Mouse (Mus musculus): ENCODE data around the gene Kcnip4. TPM values are rescaled to one million over a fixed set of nuclear protein-coding genes. Genes with fewer than 3 reads are reported as not detected.
A peak's percentile ranks its signal among the peaks of the same experiment; 100 is the strongest.

Gene Kcnip4
- polyA plus RNA-seq, 1 experiment from 2014 or later: 1.2 TPM

- Histone ChIP-seq H3K4me3 (no peak overlapping the region), H3K9me3 (replicated peaks) (no peaks in the 10 kb centered on the region), H3K4me1 (no peaks in the 10 kb centered on the region), H3K27me3 (ENCODE audit: low read depth, poor library complexity, severe bottlenecking) (no peaks in the 10 kb centered on the region), H3K27ac (no peak overlapping the region), H3K36me3 (no peaks in the 10 kb centered on the region)
- 82% methylated on average over 2 of the region's 2 CpGs for WGBS
- no peak for DNase-seq (ENCODE audit: low spot score)
Observed at GRCm38 (mm10) chr5:49094945-49095344, 429.8 kb downstream of the Kcnip4 start.

GRCm38 (mm10) chr5:49094306-49094705 lies 430.4 kb downstream of the Kcnip4 start:
- Histone ChIP-seq H3K4me3 (no peak overlapping the region), H3K27ac (no peak overlapping the region), H3K9me3 (replicated peaks) (no peaks in the 10 kb centered on the region), H3K36me3 (no peaks in the 10 kb centered on the region), H3K4me1 (no peaks in the 10 kb centered on the region), H3K27me3 (ENCODE audit: low read depth, poor library complexity, severe bottlenecking) (no peaks in the 10 kb centered on the region)
- WGBS: 78% methylated on average over 3 of the region's 3 CpGs
- DNase-seq (ENCODE audit: low spot score): no peak

- Histone ChIP-seq H3K27me3 (ENCODE audit: low read depth, poor library complexity, severe bottlenecking) (no peaks in the 10 kb centered on the region), H3K9me3 (replicated peaks) (no peaks in the 10 kb centered on the region), H3K4me3 (no peak overlapping the region), H3K4me1 (no peaks in the 10 kb centered on the region), H3K36me3 (no peaks in the 10 kb centered on the region), H3K27ac (no peak overlapping the region)
- 19% methylated on average over 6 of the region's 6 CpGs for WGBS
- peak; percentile 88 for DNase-seq (ENCODE audit: low spot score)
Observed at GRCm38 (mm10) chr5:49090122-49090680, 434.5 kb downstream of the Kcnip4 start.

- H3K9me3 ChIP-seq (replicated peaks): no peaks in the 10 kb centered on the region
- DNase-seq (ENCODE audit: low spot score): no peak
- no peaks in the 10 kb centered on the region for H3K36me3 ChIP-seq
- WGBS: 38% methylated on average over 1 of the region's 1 CpGs
- no peaks in the 10 kb centered on the region for H3K4me1 ChIP-seq
- no peaks in the 10 kb centered on the region for H3K27me3 ChIP-seq (ENCODE audit: low read depth, poor library complexity, severe bottlenecking)
- H3K4me3 ChIP-seq: no peak overlapping the region
- no peak overlapping the region for H3K27ac ChIP-seq
Observed at GRCm38 (mm10) chr5:49065646-49066045, 459.1 kb downstream of the Kcnip4 start.

GRCm38 (mm10) chr5:49058926-49059325 lies 465.8 kb downstream of the Kcnip4 start:
- Histone ChIP-seq H3K36me3 (no peaks in the 10 kb centered on the region), H3K9me3 (replicated peaks) (no peaks in the 10 kb centered on the region), H3K27me3 (ENCODE audit: low read depth, poor library complexity, severe bottlenecking) (no peaks in the 10 kb centered on the region), H3K4me3 (no peak overlapping the region), H3K27ac (no peak overlapping the region), H3K4me1 (no peaks in the 10 kb centered on the region)
- DNase-seq (ENCODE audit: low spot score): no peak

- no peak for DNase-seq (ENCODE audit: low spot score)
- Histone ChIP-seq H3K36me3 (no peaks in the 10 kb centered on the region), H3K4me1 (no peaks in the 10 kb centered on the region), H3K27me3 (ENCODE audit: low read depth, poor library complexity, severe bottlenecking) (no peaks in the 10 kb centered on the region), H3K27ac (no peak overlapping the region), H3K9me3 (replicated peaks) (no peaks in the 10 kb centered on the region), H3K4me3 (no peak overlapping the region)
- WGBS: 86% methylated on average over 4 of the region's 4 CpGs
Observed at GRCm38 (mm10) chr5:49057636-49058340, 466.9 kb downstream of the Kcnip4 start.

GRCm38 (mm10) chr5:49047960-49048359 lies 476.7 kb downstream of the Kcnip4 start:
- Histone ChIP-seq H3K9me3 (replicated peaks) (no peaks in the 10 kb centered on the region), H3K4me3 (no peak overlapping the region), H3K27ac (no peak overlapping the region), H3K36me3 (no peaks in the 10 kb centered on the region), H3K4me1 (no peaks in the 10 kb centered on the region), H3K27me3 (ENCODE audit: low read depth, poor library complexity, severe bottlenecking) (no peaks in the 10 kb centered on the region)
- DNase-seq (ENCODE audit: low spot score): no peak
- 90% methylated on average over 1 of the region's 1 CpGs for WGBS

- 81% methylated on average over 6 of the region's 6 CpGs for WGBS
- no peaks in the 10 kb centered on the region for H3K4me1 ChIP-seq
- no peak for DNase-seq (ENCODE audit: low spot score)
- no peaks in the 10 kb centered on the region for H3K36me3 ChIP-seq
- H3K9me3 ChIP-seq (replicated peaks): no peaks in the 10 kb centered on the region
- no peak overlapping the region for H3K4me3 ChIP-seq
- H3K27ac ChIP-seq: no peak overlapping the region
- H3K27me3 ChIP-seq (ENCODE audit: low read depth, poor library complexity, severe bottlenecking): no peaks in the 10 kb centered on the region
Observed at GRCm38 (mm10) chr5:49041259-49041845, 483.4 kb downstream of the Kcnip4 start.

DNA sequence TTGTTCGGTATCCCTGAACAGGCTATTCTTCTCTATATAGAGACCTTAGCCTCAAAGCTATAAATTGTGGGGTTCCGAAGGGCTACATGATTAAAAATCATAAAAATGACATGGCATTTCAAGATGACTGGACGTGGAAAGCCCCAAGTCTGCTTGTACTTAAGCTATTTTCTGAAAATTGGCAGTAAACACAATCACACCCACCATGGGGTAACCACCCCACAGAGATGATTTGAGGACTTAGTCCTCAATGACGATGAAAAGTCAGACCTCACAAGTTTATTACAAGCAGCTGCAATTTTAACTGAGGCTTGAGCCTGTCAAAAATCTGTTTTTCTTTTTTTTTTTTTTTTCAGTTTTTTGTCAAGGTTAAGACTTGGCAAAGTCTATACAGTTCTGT lies 527.3 kb downstream of the Kcnip4 start:
- peak; percentile 29 for DNase-seq (ENCODE audit: low spot score)
- H3K36me3 ChIP-seq: no peaks in the 10 kb centered on the region
- WGBS: 43% methylated on average over 4 of the region's 4 CpGs
- no peaks in the 10 kb centered on the region for H3K27me3 ChIP-seq (ENCODE audit: low read depth, poor library complexity, severe bottlenecking)
- no peaks in the 10 kb centered on the region for H3K9me3 ChIP-seq (replicated peaks)
- peaks cover 11% of the 10 kb centered on the region for H3K4me1 ChIP-seq
- no peak overlapping the region for H3K27ac ChIP-seq
- H3K4me3 ChIP-seq: no peak overlapping the region

DNA sequence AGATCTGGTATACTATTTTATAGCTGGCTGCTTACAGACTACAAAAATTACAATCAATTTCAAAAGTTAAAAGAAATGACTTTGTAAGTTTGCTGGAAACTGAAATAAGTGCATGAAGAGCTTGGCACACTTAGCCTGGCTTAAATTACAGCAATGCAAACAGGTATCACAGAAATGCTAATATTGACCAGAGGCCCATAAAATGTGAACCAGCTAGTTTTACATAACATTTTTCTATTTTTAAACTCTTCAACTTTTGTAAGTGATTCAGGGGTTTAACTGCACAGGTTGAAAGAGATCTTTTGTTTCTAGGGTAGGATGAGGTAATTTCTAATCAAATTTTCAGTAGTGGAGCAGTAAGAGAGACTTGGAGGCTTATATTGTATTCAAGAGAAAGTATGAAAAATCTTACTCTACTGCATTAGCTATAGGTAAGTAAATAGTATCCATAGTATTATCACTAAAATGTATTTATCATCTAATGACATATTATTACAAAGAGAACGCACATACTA lies 535.5 kb downstream of the Kcnip4 start:
- no peak overlapping the region for H3K4me3 ChIP-seq
- no peaks in the 10 kb centered on the region for H3K9me3 ChIP-seq (replicated peaks)
- H3K27me3 ChIP-seq (ENCODE audit: low read depth, poor library complexity, severe bottlenecking): no peaks in the 10 kb centered on the region
- H3K36me3 ChIP-seq: no peaks in the 10 kb centered on the region
- H3K4me1 ChIP-seq: no peaks in the 10 kb centered on the region
- no peak for DNase-seq (ENCODE audit: low spot score)
- 91% methylated on average over 1 of the region's 1 CpGs for WGBS
- no peak overlapping the region for H3K27ac ChIP-seq

DNA sequence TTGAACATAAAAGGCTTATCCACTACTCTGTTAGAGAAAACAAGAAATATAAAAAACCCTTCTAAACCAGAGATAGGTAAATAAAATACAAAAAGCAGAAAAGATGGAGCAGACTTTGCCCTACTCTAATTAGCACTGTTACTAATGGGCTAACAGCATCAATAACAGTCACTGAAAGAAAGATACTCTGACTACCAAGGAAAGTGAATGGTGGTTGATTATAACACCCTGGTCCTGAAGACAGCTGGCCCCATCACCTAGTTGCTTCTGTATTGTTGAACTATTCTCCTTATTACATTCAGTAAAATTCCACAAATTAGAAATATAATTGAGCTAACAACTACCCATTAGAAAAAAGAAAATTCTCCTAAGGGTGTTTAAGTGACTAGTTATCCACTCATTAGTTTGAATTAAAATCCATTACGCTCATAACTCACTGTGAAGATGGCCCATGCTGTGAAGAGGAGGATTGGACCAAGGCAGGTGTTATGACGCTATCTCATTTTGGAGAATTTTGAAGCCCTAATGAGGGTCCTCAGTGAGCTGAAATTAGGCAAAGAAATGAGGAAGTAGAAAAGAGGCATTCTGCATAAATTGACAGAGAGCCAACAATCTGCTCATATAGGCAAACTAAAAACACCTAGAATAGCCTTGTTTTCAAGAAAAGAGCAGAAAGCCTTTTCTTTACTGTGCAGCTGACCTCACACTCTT lies 582.2 kb downstream of the Kcnip4 start:
- DNase-seq (ENCODE audit: low spot score): no peak
- H3K27me3 ChIP-seq (ENCODE audit: low read depth, poor library complexity, severe bottlenecking): no peaks in the 10 kb centered on the region
- no peaks in the 10 kb centered on the region for H3K4me1 ChIP-seq
- no peak overlapping the region for H3K27ac ChIP-seq
- H3K9me3 ChIP-seq (replicated peaks): no peaks in the 10 kb centered on the region
- 88% methylated on average over 2 of the region's 2 CpGs for WGBS
- H3K36me3 ChIP-seq: no peaks in the 10 kb centered on the region
- H3K4me3 ChIP-seq: no peak overlapping the region

- Histone ChIP-seq H3K27me3 (ENCODE audit: low read depth, poor library complexity, severe bottlenecking) (no peaks in the 10 kb centered on the region), H3K9me3 (replicated peaks) (no peaks in the 10 kb centered on the region), H3K36me3 (no peaks in the 10 kb centered on the region), H3K4me3 (no peak overlapping the region), H3K27ac (no peak overlapping the region), H3K4me1 (no peaks in the 10 kb centered on the region)
- no peak for DNase-seq (ENCODE audit: low spot score)
- WGBS: 91% methylated on average over 2 of the region's 2 CpGs
Observed at GRCm38 (mm10) chr5:48931881-48932280, 592.8 kb downstream of the Kcnip4 start.

DNA sequence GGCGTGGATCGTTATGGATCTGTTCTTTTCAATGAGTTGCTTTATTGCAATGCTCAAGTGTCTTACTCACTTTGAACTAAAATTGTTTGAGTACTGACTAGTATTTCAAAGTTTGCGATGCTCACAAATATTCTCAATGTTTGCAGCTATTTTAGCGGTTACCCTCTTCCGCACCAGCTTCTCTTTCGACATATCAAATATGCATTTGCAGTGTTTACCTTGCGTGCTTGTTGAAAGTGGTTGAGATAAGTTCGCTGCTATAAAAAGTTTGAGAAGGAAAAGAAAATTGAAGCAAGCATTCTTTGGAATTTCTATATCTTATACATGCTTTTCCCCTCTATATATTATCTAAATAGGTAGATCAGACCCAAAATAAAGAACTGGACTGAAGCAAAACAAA lies 634.5 kb downstream of the Kcnip4 start:
- H3K9me3 ChIP-seq (replicated peaks): no peaks in the 10 kb centered on the region
- no peaks in the 10 kb centered on the region for H3K27me3 ChIP-seq (ENCODE audit: low read depth, poor library complexity, severe bottlenecking)
- H3K36me3 ChIP-seq: no peaks in the 10 kb centered on the region
- peaks cover 9% of the 10 kb centered on the region for H3K4me1 ChIP-seq
- 85% methylated on average over 8 of the region's 8 CpGs for WGBS
- no peak for DNase-seq (ENCODE audit: low spot score)
- peak overlapping the region; percentile 42; the same call in 1 of the 2 replicates for H3K4me3 ChIP-seq
- no peak overlapping the region for H3K27ac ChIP-seq

All from limb, embryonic 10.5 days (tissue).